Mouse (Mus musculus) forebrain, embryonic 12.5 days (tissue): ENCODE measurements at regions not wholly inside any gene's neighbourhood (a gene's known extent, or its start where the extent isn't known, plus 50 kb on each side); places are given as distances from the start of the nearest gene placed in this dataset.

Experiments
- ATAC-seq: fragments of 200-750 bp; cut with Nextera tagmentation; 2 replicates; pipeline ENCODE4 v1.8.0; 2017; ENCODE audit warnings: moderate TSS enrichment; ENCODE audit not compliant: low FRiP score
- H3K27ac ChIP-seq: fragments of 300-500 bp; sonication (generic); 2 replicates; pipeline ENCODE4 v1.5.1; 2016; ENCODE audit warnings: mild to moderate bottlenecking
- H3K27me3 ChIP-seq: fragments of 300-500 bp; sonication (generic); 2 replicates; pipeline ENCODE4 v1.6.1; 2016; ENCODE audit warnings: mild to moderate bottlenecking
- H3K36me3 ChIP-seq: fragments of 300-500 bp; sonication (generic); replicated peaks from 2 replicates; pipeline ENCODE4 v1.6.1; 2016; ENCODE audit warnings: mild to moderate bottlenecking
- H3K4me1 ChIP-seq: fragments of 300-500 bp; sonication (generic); 2 replicates; pipeline ENCODE4 v1.6.1; 2016
- H3K4me2 ChIP-seq: fragments of 300-500 bp; sonication (generic); 2 replicates; pipeline ENCODE4 v1.6.1; 2016; ENCODE audit warnings: mild to moderate bottlenecking, moderate library complexity
- H3K4me3 ChIP-seq: fragments of 300-500 bp; sonication (generic); replicated peaks from 2 replicates; pipeline ENCODE4 v1.5.1; 2016; ENCODE audit warnings: mild to moderate bottlenecking
- H3K9ac ChIP-seq: fragments of 300-500 bp; sonication (generic); 2 replicates; pipeline ENCODE4 v1.6.1; 2016; ENCODE audit warnings: mild to moderate bottlenecking
- H3K9me3 ChIP-seq: fragments of 300-500 bp; sonication (generic); 2 replicates; pipeline ENCODE4 v1.6.1; 2016
- WGBS: fragments of 180-500 bp; shearing (Covaris S2); methylation state at CpG from one replicate; pipeline ENCODE4 v1.1.7; 2016; 5-methylcytosine and 5-hydroxymethylcytosine counted together

- Histone ChIP-seq H3K27ac (no peak overlapping the region), H3K36me3 (no peaks in the 10 kb centered on the region), H3K9ac (no peak overlapping the region), H3K27me3 (no peaks in the 10 kb centered on the region), H3K9me3 (no peaks in the 10 kb centered on the region), H3K4me3 (no peak overlapping the region), H3K4me2 (no peak overlapping the region), H3K4me1 (no peaks in the 10 kb centered on the region)
- ATAC-seq: no peak
- 71% methylated on average over 3 of the region's 3 CpGs for WGBS
Observed at GRCm38 (mm10) chr13:39255338-39255737, 294.7 kb upstream of the Slc35b3 start.

- no peak for ATAC-seq
- Histone ChIP-seq H3K27me3 (no peaks in the 10 kb centered on the region), H3K4me1 (no peaks in the 10 kb centered on the region), H3K4me2 (no peak overlapping the region), H3K9ac (no peak overlapping the region), H3K9me3 (no peaks in the 10 kb centered on the region), H3K36me3 (no peaks in the 10 kb centered on the region), H3K4me3 (no peak overlapping the region), H3K27ac (no peak overlapping the region)
- 90% methylated on average over 3 of the region's 3 CpGs for WGBS
Observed at GRCm38 (mm10) chr13:39252591-39252990, 291.9 kb upstream of the Slc35b3 start.

GRCm38 (mm10) chr13:39250096-39250495 is 289.4 kb upstream of the Slc35b3 start:
- no peak overlapping the region for H3K4me3 ChIP-seq

GRCm38 (mm10) chr13:39226829-39227228 is 266.2 kb upstream of the Slc35b3 start:
- 79% methylated on average over 4 of the region's 4 CpGs for WGBS
- Histone ChIP-seq H3K4me3 (no peak overlapping the region), H3K9me3 (no peaks in the 10 kb centered on the region), H3K27ac (no peak overlapping the region), H3K9ac (no peak overlapping the region), H3K4me1 (no peaks in the 10 kb centered on the region), H3K4me2 (no peak overlapping the region), H3K27me3 (no peaks in the 10 kb centered on the region), H3K36me3 (no peaks in the 10 kb centered on the region)
- no peak for ATAC-seq

More at GRCm38 (mm10) chr13:39250096-39250495, 289.4 kb upstream of the Slc35b3 start:
- no peak overlapping the region for H3K4me2 ChIP-seq
- H3K36me3 ChIP-seq: no peaks in the 10 kb centered on the region
- H3K9ac ChIP-seq: no peak overlapping the region
- H3K4me1 ChIP-seq: no peaks in the 10 kb centered on the region
- no peaks in the 10 kb centered on the region for H3K9me3 ChIP-seq
- 85% methylated on average over 4 of the region's 4 CpGs for WGBS
- no peak overlapping the region for H3K27ac ChIP-seq
- no peaks in the 10 kb centered on the region for H3K27me3 ChIP-seq
- ATAC-seq: no peak

GRCm38 (mm10) chr13:39225651-39226050 is 265.0 kb upstream of the Slc35b3 start:
- Histone ChIP-seq H3K27ac (no peak overlapping the region), H3K4me1 (no peaks in the 10 kb centered on the region), H3K27me3 (no peaks in the 10 kb centered on the region), H3K36me3 (no peaks in the 10 kb centered on the region), H3K9ac (no peak overlapping the region), H3K4me3 (no peak overlapping the region), H3K9me3 (no peaks in the 10 kb centered on the region), H3K4me2 (no peak overlapping the region)
- ATAC-seq: no peak
- WGBS: 85% methylated on average over 6 of the region's 6 CpGs

- 79% methylated on average over 8 of the region's 8 CpGs for WGBS
- no peak overlapping the region for H3K4me3 ChIP-seq
Observed at GRCm38 (mm10) chr13:39211076-39211475, 250.4 kb upstream of the Slc35b3 start.

GRCm38 (mm10) chr13:39183715-39184179 is 223.1 kb upstream of the Slc35b3 start:
- Histone ChIP-seq H3K27me3 (no peaks in the 10 kb centered on the region), H3K4me3 (no peak overlapping the region), H3K27ac (no peak overlapping the region), H3K9me3 (no peaks in the 10 kb centered on the region), H3K9ac (no peak overlapping the region), H3K4me1 (no peaks in the 10 kb centered on the region), H3K36me3 (no peaks in the 10 kb centered on the region), H3K4me2 (no peak overlapping the region)
- no peak for ATAC-seq
- 48% methylated on average over 2 of the region's 2 CpGs for WGBS

More at GRCm38 (mm10) chr13:39211076-39211475, 250.4 kb upstream of the Slc35b3 start:
- Histone ChIP-seq H3K4me1 (no peaks in the 10 kb centered on the region), H3K9ac (no peak overlapping the region), H3K36me3 (no peaks in the 10 kb centered on the region), H3K4me2 (no peak overlapping the region), H3K9me3 (no peaks in the 10 kb centered on the region), H3K27me3 (no peaks in the 10 kb centered on the region), H3K27ac (no peak overlapping the region)
- ATAC-seq: no peak

GRCm38 (mm10) chr13:39161980-39162379 is 201.3 kb upstream of the Slc35b3 start:
- no peak overlapping the region for H3K4me3 ChIP-seq
- no peaks in the 10 kb centered on the region for H3K36me3 ChIP-seq
- no peak for ATAC-seq
- H3K9ac ChIP-seq: no peak overlapping the region
- H3K4me2 ChIP-seq: no peak overlapping the region
- H3K4me1 ChIP-seq: no peaks in the 10 kb centered on the region
- no peak overlapping the region for H3K27ac ChIP-seq
- WGBS: 65% methylated on average over 2 of the region's 2 CpGs
- no peaks in the 10 kb centered on the region for H3K9me3 ChIP-seq
- no peaks in the 10 kb centered on the region for H3K27me3 ChIP-seq

GRCm38 (mm10) chr13:39127942-39128341 is 167.3 kb upstream of the Slc35b3 start:
- Histone ChIP-seq H3K4me1 (no peaks in the 10 kb centered on the region), H3K4me2 (no peak overlapping the region), H3K36me3 (no peaks in the 10 kb centered on the region), H3K4me3 (no peak overlapping the region), H3K27ac (no peak overlapping the region), H3K9ac (no peak overlapping the region), H3K27me3 (no peaks in the 10 kb centered on the region), H3K9me3 (no peaks in the 10 kb centered on the region)
- ATAC-seq: no peak
- 69% methylated on average over 1 of the region's 1 CpGs for WGBS

- 94% methylated on average over 2 of the region's 2 CpGs for WGBS
- no peak overlapping the region for H3K4me3 ChIP-seq
- no peaks in the 10 kb centered on the region for H3K36me3 ChIP-seq
- H3K27ac ChIP-seq: no peak overlapping the region
- no peaks in the 10 kb centered on the region for H3K4me1 ChIP-seq
- no peak for ATAC-seq
- no peak overlapping the region for H3K9ac ChIP-seq
- no peaks in the 10 kb centered on the region for H3K9me3 ChIP-seq
- no peak overlapping the region for H3K4me2 ChIP-seq
- H3K27me3 ChIP-seq: no peaks in the 10 kb centered on the region
Observed at GRCm38 (mm10) chr13:39092058-39092457, 131.4 kb upstream of the Slc35b3 start.

GRCm38 (mm10) chr13:39084544-39084943 is 123.9 kb upstream of the Slc35b3 start:
- Histone ChIP-seq H3K4me2 (no peak overlapping the region), H3K4me3 (no peak overlapping the region), H3K27me3 (no peaks in the 10 kb centered on the region), H3K4me1 (no peaks in the 10 kb centered on the region), H3K9me3 (no peaks in the 10 kb centered on the region), H3K36me3 (no peaks in the 10 kb centered on the region), H3K27ac (no peak overlapping the region), H3K9ac (no peak overlapping the region)
- 49% methylated on average over 5 of the region's 5 CpGs for WGBS
- ATAC-seq: peak; percentile 83; the same call in 1 of the 2 replicates

GRCm38 (mm10) chr13:39074211-39074610 is 113.5 kb upstream of the Slc35b3 start:
- WGBS: 90% methylated on average over 2 of the region's 2 CpGs
- H3K9me3 ChIP-seq: no peaks in the 10 kb centered on the region
- no peak overlapping the region for H3K4me2 ChIP-seq
- no peaks in the 10 kb centered on the region for H3K4me1 ChIP-seq
- H3K36me3 ChIP-seq: no peaks in the 10 kb centered on the region
- ATAC-seq: no peak
- H3K4me3 ChIP-seq: no peak overlapping the region
- H3K27ac ChIP-seq: no peak overlapping the region
- H3K9ac ChIP-seq: no peak overlapping the region
- H3K27me3 ChIP-seq: no peaks in the 10 kb centered on the region

- Histone ChIP-seq H3K27me3 (no peaks in the 10 kb centered on the region), H3K4me2 (no peak overlapping the region), H3K9me3 (no peaks in the 10 kb centered on the region; the same call in 1 of the 2 replicates), H3K36me3 (no peaks in the 10 kb centered on the region), H3K4me3 (no peak overlapping the region), H3K27ac (no peak overlapping the region), H3K4me1 (no peaks in the 10 kb centered on the region), H3K9ac (no peak overlapping the region)
- WGBS: 77% methylated on average over 3 of the region's 3 CpGs
- no peak for ATAC-seq
Observed at GRCm38 (mm10) chr13:39032263-39032662, 71.6 kb upstream of the Slc35b3 start.
